Mouse (Mus musculus): Measurements from ENCODE around the gene Kpnb1. TPM values are rescaled to one million over a fixed set of nuclear protein-coding genes. Genes with fewer than 3 reads are reported as not detected.
A peak's percentile ranks its signal among the peaks of the same experiment; 100 is the strongest.

The Kpnb1 gene
- 41.7 and 45.4 TPM in 2 replicates for polyA plus RNA-seq (2016; fragmentation: Nextera tagmentation; extraction: Ambion mirVana)

DNA sequence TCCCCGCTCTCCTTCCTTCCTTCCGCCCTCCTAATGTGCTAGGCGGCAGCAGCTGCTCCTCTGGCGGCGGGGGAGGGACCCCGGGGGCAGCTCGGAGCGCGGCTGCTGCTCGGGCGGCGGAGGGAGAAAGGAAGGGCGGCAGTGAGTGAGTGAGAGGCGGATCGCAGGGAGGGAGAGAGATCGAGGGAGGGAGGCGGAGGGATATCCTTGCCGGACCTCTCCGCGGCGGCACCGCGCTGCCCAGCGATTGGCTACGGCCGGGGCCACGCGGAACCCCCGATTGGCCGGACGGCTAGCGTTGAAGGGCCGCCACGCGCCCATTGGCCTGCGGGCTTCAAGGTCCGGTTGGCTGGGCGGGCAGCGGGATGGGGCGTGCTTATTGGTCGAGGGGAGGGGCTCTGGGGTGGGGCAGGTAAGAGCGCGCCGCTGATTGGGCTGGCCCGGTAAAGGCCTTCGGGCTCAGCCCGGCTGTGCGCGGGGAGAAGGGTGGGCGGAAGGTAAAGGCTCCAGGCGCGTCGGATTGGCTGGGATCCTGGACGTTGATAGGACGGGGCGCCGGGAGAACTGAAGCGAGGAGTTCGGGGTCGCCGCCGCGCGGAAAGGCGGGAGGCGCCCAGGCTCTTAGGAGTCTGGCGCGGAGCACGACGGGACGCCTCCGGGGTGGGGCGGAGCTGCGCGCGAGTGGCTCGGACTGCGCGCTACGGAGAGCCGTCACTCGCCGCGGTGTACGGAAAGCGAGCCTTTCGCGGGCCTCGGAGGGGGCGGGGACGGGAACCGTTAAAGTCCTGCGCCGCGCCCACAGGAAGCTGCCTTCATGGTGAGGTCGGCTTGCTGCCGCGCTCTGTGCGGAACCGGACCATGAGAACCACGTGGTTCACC, at the start of gene Kpnb1:
Gene Kpnb1, minus strand, starts transcription at position 118 of the 879 bp plus-strand sequence.
- Histone ChIP-seq H3K27me3 (replicated peaks) (no peaks in the 10 kb centered on the region), H3K27ac (ENCODE audit: poor library complexity, severe bottlenecking) (peak within 1 kb of the TSS; percentile 97), H3K4me1 (replicated peaks) (peaks cover 24% of the 10 kb centered on the region), H3K4me2 (peak within 1 kb of the TSS; percentile 88), H3K36me3 (peaks cover 26% of the 10 kb centered on the region), H3K9me3 (replicated peaks) (no peaks in the 10 kb centered on the region), H3K9ac (peak within 1 kb of the TSS; percentile 93), H3K4me3 (peak within 1 kb of the TSS; percentile 76)
- peak; percentile 96 for ATAC-seq (ENCODE audit: insufficient number of reproducible peaks, low FRiP score)
- under 1% methylated on average over 87 of the region's 101 CpGs for WGBS

DNA sequence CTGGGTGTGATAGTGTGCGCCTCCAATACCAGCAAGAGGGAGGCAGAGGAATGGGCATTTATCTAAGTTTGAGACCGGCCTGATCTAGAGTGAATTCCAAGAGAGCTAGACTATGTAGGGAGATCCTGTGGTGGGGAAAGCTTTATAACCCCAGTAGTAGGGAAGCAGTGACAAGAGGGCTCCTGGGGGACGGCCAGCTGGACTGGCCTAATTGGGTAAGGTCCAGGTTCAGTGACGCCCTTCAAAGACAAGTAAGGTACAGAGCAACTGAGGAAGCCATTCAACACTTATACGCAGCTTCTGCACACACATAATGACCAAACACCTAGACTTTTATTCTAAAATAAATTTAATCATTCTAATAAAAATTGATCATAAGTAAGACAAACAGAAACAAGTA, 44.8 kb upstream of the Kpnb1 start:
- H3K4me1 ChIP-seq (replicated peaks): no peaks in the 10 kb centered on the region
- H3K4me3 ChIP-seq: no peak overlapping the region
- H3K9ac ChIP-seq: no peak overlapping the region
- ATAC-seq (ENCODE audit: insufficient number of reproducible peaks, low FRiP score): no peak
- peaks cover 76% of the 10 kb centered on the region for H3K36me3 ChIP-seq
- H3K27ac ChIP-seq (ENCODE audit: poor library complexity, severe bottlenecking): no peak overlapping the region
- no peaks in the 10 kb centered on the region for H3K27me3 ChIP-seq (replicated peaks)
- 92% methylated on average over 5 of the region's 5 CpGs for WGBS
- H3K9me3 ChIP-seq (replicated peaks): no peaks in the 10 kb centered on the region
- no peak overlapping the region for H3K4me2 ChIP-seq

DNA sequence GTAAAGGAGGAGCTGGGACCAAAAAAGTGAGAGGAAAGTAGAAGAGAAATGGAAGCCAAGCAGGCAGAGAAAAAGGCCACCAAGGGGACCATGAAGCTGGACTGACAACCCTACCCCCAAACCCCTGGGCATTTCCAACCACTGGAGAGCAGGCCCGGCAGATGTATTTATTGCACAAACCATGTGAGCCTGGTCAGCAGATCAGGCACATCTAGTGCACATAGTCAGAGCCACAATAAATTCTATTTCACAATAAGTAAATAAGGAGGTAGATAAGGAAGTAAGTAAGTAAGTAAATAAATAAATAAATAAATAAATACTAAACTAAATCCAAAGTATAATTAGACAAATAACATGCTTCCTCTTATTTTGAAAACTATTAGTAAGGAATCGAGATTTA, 41.7 kb upstream of the Kpnb1 start:
- H3K4me2 ChIP-seq: no peak overlapping the region
- ATAC-seq (ENCODE audit: insufficient number of reproducible peaks, low FRiP score): no peak
- H3K27ac ChIP-seq (ENCODE audit: poor library complexity, severe bottlenecking): no peak overlapping the region
- peaks cover 82% of the 10 kb centered on the region for H3K36me3 ChIP-seq
- H3K4me1 ChIP-seq (replicated peaks): no peaks in the 10 kb centered on the region
- H3K27me3 ChIP-seq (replicated peaks): no peaks in the 10 kb centered on the region
- 91% methylated on average over 2 of the region's 2 CpGs for WGBS
- H3K9ac ChIP-seq: no peak overlapping the region
- H3K4me3 ChIP-seq: no peak overlapping the region
- H3K9me3 ChIP-seq (replicated peaks): no peaks in the 10 kb centered on the region

DNA sequence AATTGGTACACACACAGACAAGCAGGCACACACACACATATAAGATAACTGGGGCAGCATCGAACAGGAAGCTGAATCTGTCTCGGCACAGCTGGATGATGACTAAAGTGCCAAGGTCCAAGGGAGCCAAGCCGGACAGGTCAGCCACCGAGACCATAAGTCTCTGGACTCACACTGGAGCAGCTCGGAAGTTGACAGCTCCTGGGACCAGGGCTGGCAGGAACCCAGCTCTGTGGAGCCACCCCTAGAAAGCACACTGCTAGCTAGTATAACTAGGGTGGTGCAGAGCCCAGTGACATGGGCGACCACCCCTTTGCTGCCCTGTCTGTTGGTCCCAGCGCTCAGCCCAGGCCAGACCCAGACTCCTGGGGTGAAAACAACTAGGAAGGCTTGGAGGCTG, 41.3 kb upstream of the Kpnb1 start:
- no peak for ATAC-seq (ENCODE audit: insufficient number of reproducible peaks, low FRiP score)
- no peaks in the 10 kb centered on the region for H3K4me1 ChIP-seq (replicated peaks)
- H3K9me3 ChIP-seq (replicated peaks): no peaks in the 10 kb centered on the region
- H3K9ac ChIP-seq: no peak overlapping the region
- H3K27me3 ChIP-seq (replicated peaks): no peaks in the 10 kb centered on the region
- H3K4me2 ChIP-seq: no peak overlapping the region
- no peak overlapping the region for H3K27ac ChIP-seq (ENCODE audit: poor library complexity, severe bottlenecking)
- H3K4me3 ChIP-seq: no peak overlapping the region
- WGBS: 91% methylated on average over 7 of the region's 7 CpGs
- H3K36me3 ChIP-seq: peaks cover 78% of the 10 kb centered on the region

DNA sequence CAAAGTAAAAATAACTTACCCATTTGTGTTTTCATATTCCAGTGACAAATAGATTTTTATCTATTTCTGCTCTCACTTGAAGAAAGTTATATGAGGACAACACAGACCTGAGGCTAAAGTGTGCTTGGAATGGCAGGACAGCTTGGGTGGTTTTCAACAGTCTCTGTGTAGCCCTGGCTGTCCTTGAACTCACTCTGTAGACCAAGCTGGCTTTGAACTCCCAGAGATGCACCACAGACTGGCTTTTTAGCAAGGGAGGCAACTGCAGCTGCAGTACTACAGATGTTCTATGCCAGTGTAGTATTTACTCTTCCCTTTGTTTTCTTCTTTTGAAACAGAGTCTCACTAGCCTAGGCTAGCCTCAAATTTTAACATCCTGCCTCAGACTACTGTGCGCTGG, 38.5 kb upstream of the Kpnb1 start:
- no peaks in the 10 kb centered on the region for H3K4me1 ChIP-seq (replicated peaks)
- H3K27ac ChIP-seq (ENCODE audit: poor library complexity, severe bottlenecking): no peak overlapping the region
- H3K27me3 ChIP-seq (replicated peaks): no peaks in the 10 kb centered on the region
- WGBS: 100% methylated on average over 1 of the region's 1 CpGs
- H3K9me3 ChIP-seq (replicated peaks): no peaks in the 10 kb centered on the region
- no peak overlapping the region for H3K4me2 ChIP-seq
- no peak overlapping the region for H3K4me3 ChIP-seq
- ATAC-seq (ENCODE audit: insufficient number of reproducible peaks, low FRiP score): no peak
- H3K9ac ChIP-seq: no peak overlapping the region
- H3K36me3 ChIP-seq: peaks cover 79% of the 10 kb centered on the region

DNA sequence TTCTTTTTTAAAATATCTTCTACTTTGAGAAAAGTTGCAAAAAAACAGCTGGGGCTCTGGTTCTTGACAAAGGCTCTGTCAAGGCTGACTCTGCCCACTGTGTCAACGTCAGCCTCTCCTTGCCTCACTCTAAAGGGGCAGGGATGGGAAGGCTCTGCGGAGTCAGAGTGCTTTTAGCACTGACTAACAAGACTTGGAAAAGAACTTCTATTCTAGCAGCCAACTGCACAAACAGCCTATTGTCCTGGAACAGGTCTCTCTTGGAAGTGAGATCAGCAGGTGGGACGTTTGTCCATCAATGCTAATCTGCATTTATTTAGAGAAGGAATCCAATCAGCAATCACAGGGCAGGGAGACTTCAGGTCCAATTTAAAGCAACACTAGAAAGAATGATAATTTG, 35.8 kb upstream of the Kpnb1 start:
- WGBS: 77% methylated on average over 3 of the region's 3 CpGs

DNA sequence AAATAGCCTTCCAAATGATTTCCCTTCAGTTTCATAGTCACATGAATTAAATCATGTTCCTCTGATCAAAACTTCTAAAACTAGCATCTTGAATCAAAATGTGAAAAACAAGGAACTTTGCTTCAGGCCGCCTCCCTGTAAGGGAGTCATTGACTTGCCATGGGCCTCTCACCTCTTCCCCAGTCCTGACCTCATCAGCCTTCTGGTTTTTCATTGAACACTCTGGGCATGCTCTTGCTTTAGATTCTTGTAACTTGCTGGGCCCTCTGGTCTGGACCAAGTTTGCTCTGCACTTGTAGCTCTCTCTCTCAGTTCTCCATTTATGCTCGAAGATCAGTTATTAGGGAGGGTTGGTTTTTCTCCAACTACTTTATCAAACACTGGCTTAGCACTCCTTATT, 33.9 kb upstream of the Kpnb1 start:
- 97% methylated on average over 2 of the region's 2 CpGs for WGBS
- H3K4me1 ChIP-seq (replicated peaks): peaks cover 21% of the 10 kb centered on the region; the same call in 1 of the 2 replicates

More for the DNA sequence above, 35.8 kb upstream of the Kpnb1 start:
- no peak overlapping the region for H3K27ac ChIP-seq (ENCODE audit: poor library complexity, severe bottlenecking)
- H3K9me3 ChIP-seq (replicated peaks): no peaks in the 10 kb centered on the region
- no peak for ATAC-seq (ENCODE audit: insufficient number of reproducible peaks, low FRiP score)
- no peak overlapping the region for H3K4me2 ChIP-seq
- no peaks in the 10 kb centered on the region for H3K27me3 ChIP-seq (replicated peaks)
- H3K9ac ChIP-seq: no peak overlapping the region
- peaks cover 21% of the 10 kb centered on the region; the same call in 1 of the 2 replicates for H3K4me1 ChIP-seq (replicated peaks)
- H3K36me3 ChIP-seq: peaks cover 73% of the 10 kb centered on the region
- H3K4me3 ChIP-seq: no peak overlapping the region

DNA sequence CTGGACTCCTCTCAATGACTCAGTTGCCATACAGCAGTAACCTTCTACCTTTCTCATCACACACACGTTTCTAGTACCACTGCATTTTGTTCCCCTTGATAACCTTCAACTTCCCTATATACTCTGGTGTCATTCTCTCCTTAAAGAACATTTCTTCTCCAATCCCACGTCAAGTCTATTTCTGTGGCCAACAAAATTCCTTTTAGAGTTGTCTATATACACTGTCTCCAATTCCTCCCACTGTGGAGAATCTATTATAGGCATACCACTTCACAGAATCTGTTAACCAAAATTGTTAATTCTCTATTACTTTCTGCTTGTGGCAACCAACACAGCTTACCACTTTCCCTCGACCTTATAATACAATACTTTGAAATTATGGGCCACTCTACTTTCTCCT, 32.5 kb upstream of the Kpnb1 start:
- no peaks in the 10 kb centered on the region for H3K9me3 ChIP-seq (replicated peaks)
- peaks cover 77% of the 10 kb centered on the region for H3K36me3 ChIP-seq
- H3K4me3 ChIP-seq: no peak overlapping the region
- H3K4me1 ChIP-seq (replicated peaks): peaks cover 21% of the 10 kb centered on the region; the same call in 1 of the 2 replicates
- no peak overlapping the region for H3K9ac ChIP-seq
- no peaks in the 10 kb centered on the region for H3K27me3 ChIP-seq (replicated peaks)
- H3K4me2 ChIP-seq: no peak overlapping the region
- 63% methylated on average over 3 of the region's 3 CpGs for WGBS
- ATAC-seq (ENCODE audit: insufficient number of reproducible peaks, low FRiP score): no peak
- H3K27ac ChIP-seq (ENCODE audit: poor library complexity, severe bottlenecking): peak overlapping the region; percentile 53

More for the DNA sequence above, 33.9 kb upstream of the Kpnb1 start:
- Histone ChIP-seq H3K27ac (ENCODE audit: poor library complexity, severe bottlenecking) (no peak overlapping the region), H3K27me3 (replicated peaks) (no peaks in the 10 kb centered on the region), H3K9me3 (replicated peaks) (no peaks in the 10 kb centered on the region), H3K4me3 (no peak overlapping the region), H3K9ac (no peak overlapping the region), H3K4me2 (no peak overlapping the region), H3K36me3 (peaks cover 73% of the 10 kb centered on the region)
- ATAC-seq (ENCODE audit: insufficient number of reproducible peaks, low FRiP score): no peak

DNA sequence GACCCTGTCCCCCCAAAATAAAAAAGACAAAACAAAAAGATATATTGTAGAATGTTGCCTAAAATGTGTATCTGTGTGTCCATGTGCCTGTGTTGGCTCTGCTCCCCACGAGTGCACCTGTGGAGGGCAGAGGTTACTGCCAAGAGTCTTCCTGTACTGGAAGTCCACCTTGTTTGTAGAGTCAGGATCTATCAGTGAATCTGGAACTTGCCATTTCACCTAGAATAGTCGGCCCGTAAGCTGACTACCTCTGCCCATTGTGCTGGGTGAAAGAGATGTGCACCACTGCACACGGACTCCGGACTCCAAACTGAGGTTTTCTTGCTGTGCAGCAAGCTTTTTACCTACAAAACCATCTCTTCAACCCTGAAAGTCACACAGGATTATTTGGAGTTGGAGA, 26.7 kb upstream of the Kpnb1 start:
- Histone ChIP-seq H3K9ac (no peak overlapping the region), H3K9me3 (replicated peaks) (no peaks in the 10 kb centered on the region), H3K36me3 (peaks cover 89% of the 10 kb centered on the region), H3K4me2 (no peak overlapping the region), H3K27ac (ENCODE audit: poor library complexity, severe bottlenecking) (no peak overlapping the region), H3K4me1 (replicated peaks) (peaks cover 6% of the 10 kb centered on the region; the same call in 1 of the 2 replicates), H3K27me3 (replicated peaks) (no peaks in the 10 kb centered on the region), H3K4me3 (no peak overlapping the region)
- ATAC-seq (ENCODE audit: insufficient number of reproducible peaks, low FRiP score): no peak
- 92% methylated on average over 5 of the region's 5 CpGs for WGBS

DNA sequence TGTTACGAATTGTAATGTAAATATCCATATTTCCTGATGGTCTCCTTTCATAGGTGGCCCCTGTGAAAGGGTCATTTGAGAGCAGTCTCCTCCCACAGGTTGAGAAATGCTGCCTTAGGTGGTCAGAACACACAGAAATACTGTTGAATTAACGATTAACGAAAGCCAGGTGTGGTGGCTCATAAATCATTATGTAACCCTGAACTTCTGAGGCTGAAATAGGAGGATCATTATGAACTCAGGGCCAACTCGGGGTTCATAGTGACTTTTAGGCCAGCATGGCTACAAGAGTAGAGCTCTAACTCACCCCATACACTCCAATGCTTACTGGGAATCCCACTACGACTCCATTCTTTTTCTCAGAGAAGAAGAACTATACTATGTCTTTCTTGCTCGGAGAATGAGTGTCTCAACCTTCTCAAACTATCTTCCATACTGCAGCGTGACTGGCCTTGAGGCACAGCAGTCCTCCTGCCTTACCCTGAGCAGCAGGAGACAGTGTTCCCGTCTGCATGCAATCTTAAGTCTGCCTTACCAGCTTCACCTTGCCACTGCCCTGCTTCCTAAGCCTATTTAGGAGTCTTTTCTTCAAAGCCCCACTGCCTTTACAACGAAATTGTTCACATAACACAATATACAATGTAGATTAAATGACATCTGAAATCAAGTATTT, 23.2 kb upstream of the Kpnb1 start:
- ATAC-seq (ENCODE audit: insufficient number of reproducible peaks, low FRiP score): no peak
- Histone ChIP-seq H3K4me1 (replicated peaks) (peaks cover 7% of the 10 kb centered on the region), H3K27me3 (replicated peaks) (no peaks in the 10 kb centered on the region), H3K4me2 (no peak overlapping the region), H3K9ac (no peak overlapping the region), H3K27ac (ENCODE audit: poor library complexity, severe bottlenecking) (no peak overlapping the region), H3K36me3 (peaks cover 83% of the 10 kb centered on the region), H3K9me3 (replicated peaks) (no peaks in the 10 kb centered on the region), H3K4me3 (no peak overlapping the region)
- WGBS: 88% methylated on average over 9 of the region's 9 CpGs

DNA sequence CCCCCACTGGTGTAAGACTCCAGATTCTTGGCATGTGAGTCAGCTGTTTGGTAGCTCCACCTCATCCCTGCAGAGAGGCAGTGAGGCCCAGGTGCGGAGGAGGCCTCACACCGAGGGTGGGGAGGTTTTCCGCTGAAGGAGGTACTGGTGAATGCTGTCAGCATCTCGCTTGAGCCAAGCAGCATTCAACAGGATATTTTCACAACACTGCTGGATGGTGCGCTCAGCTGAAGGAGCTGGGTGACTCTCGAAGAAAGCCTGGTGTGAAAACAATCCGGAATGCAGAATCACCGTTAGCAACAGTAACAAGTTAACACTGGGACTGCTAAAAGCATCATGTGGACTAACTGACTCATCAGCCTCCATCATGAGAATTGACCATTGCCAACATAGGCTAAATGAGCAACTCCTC, 19.3 kb upstream of the Kpnb1 start:
- Histone ChIP-seq H3K4me2 (no peak overlapping the region), H3K9me3 (replicated peaks) (no peaks in the 10 kb centered on the region), H3K27ac (ENCODE audit: poor library complexity, severe bottlenecking) (peak overlapping the region; percentile 1; the same call in 1 of the 2 replicates), H3K9ac (no peak overlapping the region), H3K4me1 (replicated peaks) (peaks cover 7% of the 10 kb centered on the region), H3K4me3 (no peak overlapping the region), H3K27me3 (replicated peaks) (no peaks in the 10 kb centered on the region), H3K36me3 (peaks cover 57% of the 10 kb centered on the region)
- peak; percentile 36; the same call in 1 of the 2 replicates for ATAC-seq (ENCODE audit: insufficient number of reproducible peaks, low FRiP score)
- 47% methylated on average over 8 of the region's 8 CpGs for WGBS

Measured in heart, embryonic 12.5 days (tissue).